Mouse (Mus musculus) hematopoietic stem cell, adult 5-6 weeks (primary cell): ENCODE measurements around the gene Cp. TPM values are rescaled to one million over a fixed set of nuclear protein-coding genes. Genes with fewer than 3 reads are reported as not detected.
"Not testable (repeated sequence)": the region's sequence is repeated elsewhere in the genome, so short reads cannot be mapped to it uniquely, and the experiment has no call there.

Experiments used
- ATAC-seq, 2 experiments: fragments of 125-278 bp in 1 of 2; replicated peaks in 1 of 2; 2 replicates each; pipeline ENCODE4 v1.8.0; 2016 to 2017; ENCODE audit warnings: inconsistent platforms in 2 of 2, mild to moderate bottlenecking in 2 of 2, moderate number of reproducible peaks in 2 of 2, low read depth in 1 of 2, moderate TSS enrichment in 1 of 2; ENCODE audit not compliant: low FRiP score in 2 of 2, poor library complexity in 2 of 2, severe bottlenecking in 2 of 2, insufficient read depth in 1 of 2, low TSS enrichment in 1 of 2
- total RNA-seq: library from RNA; stranded (forward); fragments of 172-1452, 232-1000 nt; gene quantifications from 2 replicates; pipeline ENCODE4 v1.2.3, GENCODE M21; 2017

The Cp gene
- total RNA-seq, 1 experiment from 2014 or later, result not detected

- ATAC-seq, result peak; percentile 97 to 99
These were observed 78.0 kb downstream of the Cp start, which contains the start of gene Hps3 for GRCm38 (mm10) chr3:20034719-20035404. Gene Hps3 (minus strand): TSS chr3:20035315.

DNA sequence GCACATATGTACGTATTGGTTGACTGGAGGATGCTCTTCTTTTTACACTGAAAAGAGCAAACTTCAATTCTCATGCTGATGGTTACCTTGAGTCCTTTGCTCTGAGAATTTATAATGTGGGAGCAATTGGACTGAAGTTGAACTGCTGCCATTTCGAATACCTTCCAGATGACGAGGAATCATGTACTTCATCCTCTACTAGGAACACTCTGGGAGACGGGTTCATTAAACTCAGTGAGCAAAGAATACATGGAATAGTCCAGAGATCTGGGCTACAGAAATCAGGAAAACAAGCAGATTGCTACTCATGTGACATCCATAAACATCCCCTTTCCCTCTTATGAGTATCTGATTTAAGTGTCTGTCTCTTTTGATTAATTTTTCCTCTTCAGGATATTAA lies 79.2 kb downstream of the Cp start:
- no peak for ATAC-seq

DNA sequence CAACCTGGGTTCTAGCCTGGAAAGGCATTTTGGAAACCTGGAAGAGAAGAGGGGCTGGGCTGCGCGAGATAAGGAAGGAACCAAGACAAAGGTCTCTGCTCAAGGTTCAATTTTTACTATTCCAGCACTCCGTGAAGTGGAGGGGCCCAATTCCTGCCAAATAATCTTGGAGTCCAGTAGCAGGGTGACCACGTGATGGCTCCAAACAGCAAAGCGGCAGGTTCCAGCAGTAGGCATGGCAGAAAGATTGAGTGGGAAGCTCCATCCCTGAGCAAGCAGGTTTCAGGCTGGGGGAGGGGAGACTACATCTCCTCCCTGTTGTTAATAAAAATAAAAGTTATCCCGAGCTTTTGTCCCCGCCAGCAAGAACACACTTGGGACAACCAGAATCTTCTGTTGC lies 84.6 kb downstream of the Cp start:
- not testable (repeated sequence) for ATAC-seq

- not testable (repeated sequence) for ATAC-seq
These were observed 87.9 kb downstream of the Cp start for GRCm38 (mm10) chr3:20044736-20045135.

- ATAC-seq, result peak; percentile 100
These were observed 100.7 kb downstream of the Cp start, which contains the start of gene Hltf for GRCm38 (mm10) chr3:20057306-20058196. Gene Hltf (plus strand): TSS chr3:20057811.

- ATAC-seq, result no peak
These were observed 101.3 kb downstream of the Cp start for GRCm38 (mm10) chr3:20058197-20058541.

Other genes starting within 250 kb of the Cp start
- 27.1 and 37.0 TPM in 2 replicates for gene Hps3, start 78.3 kb downstream of the Cp start, total RNA-seq
- 55.3 and 76.6 TPM in 2 replicates for gene Hltf, start 100.8 kb downstream of the Cp start, total RNA-seq
- gene Gyg, start 198.3 kb downstream of the Cp start, total RNA-seq, result 35.1 and 41.8 TPM in 2 replicates